Mouse (Mus musculus) ES-CJ7 (cell line): ENCODE measurements around the gene Casq2.

Source experiments
- DNase-seq: peaks from one replicate; pipeline ENCODE4 v3.0.0; 2011; ENCODE audit warnings: low read depth, low spot score

Casq2 gene

DNA sequence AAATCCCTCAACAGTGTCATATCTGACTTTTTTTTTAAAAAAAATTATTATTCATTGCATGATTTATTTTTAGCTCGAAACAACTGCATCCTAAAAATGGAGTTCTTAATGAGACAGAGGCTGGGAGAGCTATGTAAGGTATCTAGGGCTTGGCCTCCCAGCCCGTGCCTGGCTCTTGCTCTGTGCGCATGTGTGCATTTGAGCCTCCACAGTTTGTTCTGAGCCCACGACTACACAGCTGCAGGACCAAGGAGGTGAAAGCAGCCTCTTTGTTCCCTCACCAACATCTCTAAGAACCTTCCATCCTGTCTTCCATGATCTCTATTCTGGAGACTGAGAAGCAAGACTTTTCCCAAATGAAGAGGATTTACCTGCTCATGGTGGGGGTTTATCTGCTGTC is at the start of gene Casq2:
TSS of gene Casq2 (plus strand) at position 133 of the 400 bp plus-strand sequence.
- no peak for DNase-seq

DNA sequence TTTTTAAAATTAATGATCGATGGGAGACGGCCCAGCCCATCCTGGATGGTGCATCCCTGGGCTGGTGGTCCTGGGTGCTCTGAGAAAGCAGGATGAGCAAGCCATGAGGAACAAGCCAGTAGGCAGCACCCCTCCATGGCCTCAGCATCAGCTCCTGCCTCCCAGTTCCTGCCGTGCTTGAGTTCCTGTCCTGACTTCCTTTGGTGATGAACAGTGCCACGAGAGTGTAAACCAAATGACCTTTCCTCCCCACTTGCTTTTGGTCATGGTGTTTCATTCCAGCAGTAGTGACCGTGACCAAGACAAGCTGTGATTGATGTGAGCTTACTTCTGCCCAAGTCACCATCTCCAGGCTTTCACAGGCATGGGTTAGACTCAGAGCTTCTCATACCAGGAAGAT is 48.4 kb upstream of the Casq2 start:
- DNase-seq, result no peak

- no peak for DNase-seq
These were observed 47.6 kb upstream of the Casq2 start for GRCm38 (mm10) chr3:102038608-102039007.

DNA sequence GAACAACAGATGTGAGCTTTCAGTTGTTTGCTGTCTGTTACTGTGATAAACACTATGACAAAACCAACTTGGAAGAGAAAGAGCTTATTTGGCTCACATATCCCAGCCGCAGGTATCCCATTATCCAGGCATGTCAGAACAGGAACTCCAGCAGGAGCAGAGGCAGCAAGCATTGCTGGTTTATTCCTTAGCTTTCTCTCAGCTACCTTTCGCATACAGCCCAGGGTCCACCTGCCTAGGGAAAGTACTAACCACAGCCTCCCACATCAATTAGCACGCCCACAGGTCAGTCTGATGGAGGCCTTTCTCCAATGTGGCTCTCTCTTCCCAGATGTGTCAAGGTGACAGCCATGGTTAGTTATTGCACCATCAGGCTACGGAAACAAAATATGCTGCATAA is 44.6 kb upstream of the Casq2 start:
- no peak for DNase-seq

- peak; percentile 27 for DNase-seq
These were observed 41.1 kb upstream of the Casq2 start for GRCm38 (mm10) chr3:102045071-102045470.

GRCm38 (mm10) chr3:102047532-102047931 is 38.7 kb upstream of the Casq2 start:
- DNase-seq, result no peak

DNA sequence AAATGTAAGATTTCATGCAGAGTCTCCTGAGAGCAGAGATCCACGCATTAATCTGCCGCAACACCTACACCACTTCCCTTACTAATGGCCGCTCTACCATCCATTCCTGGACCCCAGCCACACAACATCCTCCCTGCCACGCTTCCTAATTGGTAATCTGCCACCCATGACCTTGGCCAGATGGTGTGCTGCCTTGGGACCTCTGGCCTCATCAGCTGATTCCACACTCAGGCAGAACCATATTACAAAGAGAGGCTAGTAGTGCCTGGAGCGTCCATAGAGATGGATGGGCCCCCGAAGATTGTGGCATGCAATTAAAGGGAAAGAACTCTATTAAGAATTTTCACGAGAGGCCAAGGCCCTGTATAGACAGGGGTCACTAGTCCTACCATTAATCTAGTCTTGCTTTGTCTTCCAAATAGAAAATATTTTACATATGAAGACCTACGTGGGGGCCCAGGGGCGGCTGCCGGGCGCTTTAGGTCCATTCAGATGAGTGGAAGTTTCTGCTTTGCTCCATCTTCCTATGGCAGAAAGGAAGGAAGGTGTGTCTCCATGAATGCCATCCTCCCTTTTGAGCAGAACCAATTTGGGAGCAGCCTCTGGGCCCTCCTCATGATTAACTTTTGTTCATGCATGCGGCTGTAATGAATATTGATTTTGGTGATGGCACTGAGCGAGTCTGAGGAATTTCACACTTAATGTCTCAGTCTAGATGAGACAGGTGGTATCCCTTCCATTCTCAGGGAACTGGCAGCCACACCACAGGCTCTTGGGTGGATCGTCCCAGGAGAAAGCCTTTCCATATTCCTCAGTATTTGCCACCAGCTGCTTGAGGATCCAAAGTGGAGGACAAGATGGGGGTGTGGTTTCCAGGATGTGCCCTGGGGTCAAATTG is 36.8 kb upstream of the Casq2 start:
- DNase-seq, result peak; percentile 41

GRCm38 (mm10) chr3:102052036-102052435 is 34.2 kb upstream of the Casq2 start:
- DNase-seq, result no peak

GRCm38 (mm10) chr3:102053293-102053692 is 32.9 kb upstream of the Casq2 start:
- DNase-seq, result peak; percentile 28

DNA sequence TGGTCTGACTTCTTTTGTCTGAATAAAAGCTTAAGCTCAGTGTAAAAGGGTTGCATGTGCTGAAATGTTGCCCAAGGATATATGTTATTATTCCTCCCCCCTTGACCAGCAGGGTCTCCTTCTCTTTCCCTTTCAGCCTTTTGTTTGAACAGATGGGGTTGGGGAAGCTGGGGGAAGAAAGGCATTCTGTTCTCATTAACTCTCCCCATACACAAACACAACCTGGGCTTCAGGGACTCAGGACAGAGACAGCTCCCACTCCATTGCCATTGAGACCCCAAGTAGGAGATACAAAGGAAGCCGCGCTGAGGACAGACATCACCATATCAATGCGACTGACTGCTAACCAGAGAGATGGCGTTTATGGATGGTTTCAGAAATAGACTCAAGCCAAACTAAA is 30.3 kb upstream of the Casq2 start:
- DNase-seq, result peak; percentile 11

- DNase-seq, result peak; percentile 68
These were observed 26.1 kb upstream of the Casq2 start for GRCm38 (mm10) chr3:102060065-102060464.

- peak; percentile 85 for DNase-seq
These were observed 24.1 kb upstream of the Casq2 start for GRCm38 (mm10) chr3:102061923-102062670.

DNA sequence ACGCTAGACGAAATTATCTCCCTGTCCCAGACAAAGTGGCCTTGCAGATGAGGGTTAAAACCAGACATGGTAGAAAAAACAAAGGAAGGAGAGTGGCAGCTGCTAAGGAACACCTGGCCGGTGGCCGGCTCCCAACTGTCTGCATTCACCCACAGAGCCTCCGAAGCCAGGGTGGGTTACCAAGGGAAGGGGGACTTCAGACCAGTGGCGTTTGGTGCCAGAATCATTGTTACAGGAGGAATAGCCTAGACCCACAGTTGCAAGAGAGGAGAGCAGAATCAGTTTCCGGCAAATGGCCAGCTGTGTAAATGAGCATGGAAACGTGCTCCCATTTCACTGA is 23.6 kb upstream of the Casq2 start:
- DNase-seq, result no peak

DNA sequence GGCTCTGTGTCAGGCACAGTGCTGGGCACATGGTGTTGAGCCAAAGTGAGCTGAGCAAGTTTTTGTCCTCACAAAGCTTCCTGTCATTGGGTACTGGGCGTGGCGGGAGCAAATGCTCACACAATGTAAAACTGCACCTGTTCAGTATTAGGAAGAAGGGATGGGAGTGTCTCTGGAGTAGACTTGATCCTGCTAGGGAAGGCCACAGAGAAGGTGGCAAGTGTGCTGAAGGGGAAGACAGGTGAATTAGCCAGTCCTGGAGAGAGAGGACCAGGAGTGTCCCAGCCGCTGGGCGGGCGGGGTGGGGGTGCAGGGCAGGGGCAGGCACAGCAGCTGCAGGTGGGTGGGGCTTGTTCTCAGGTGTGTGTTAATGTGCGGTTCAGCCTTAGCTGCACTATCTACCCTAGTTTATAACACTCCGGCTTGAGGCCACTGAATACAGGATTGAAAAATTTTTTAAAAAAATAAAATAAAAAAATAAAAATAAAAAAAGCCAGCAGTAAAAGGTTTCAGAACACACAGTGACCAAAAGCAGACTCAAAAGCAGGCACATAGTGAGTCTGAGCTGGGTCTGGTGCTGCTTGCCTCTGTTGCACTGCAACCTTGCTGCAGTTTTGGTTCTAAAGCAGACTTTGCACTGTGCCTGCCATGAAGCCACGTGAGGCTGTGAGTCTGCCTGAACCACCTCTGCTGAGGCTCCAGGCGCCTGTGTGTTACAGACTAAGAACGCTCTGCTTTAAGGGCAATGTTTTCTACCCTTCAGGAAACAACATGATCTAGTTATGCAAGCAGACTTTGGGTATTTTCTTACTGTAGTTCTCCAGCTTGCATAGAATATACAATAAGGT is 22.7 kb upstream of the Casq2 start:
- DNase-seq, result peak; percentile 33

DNA sequence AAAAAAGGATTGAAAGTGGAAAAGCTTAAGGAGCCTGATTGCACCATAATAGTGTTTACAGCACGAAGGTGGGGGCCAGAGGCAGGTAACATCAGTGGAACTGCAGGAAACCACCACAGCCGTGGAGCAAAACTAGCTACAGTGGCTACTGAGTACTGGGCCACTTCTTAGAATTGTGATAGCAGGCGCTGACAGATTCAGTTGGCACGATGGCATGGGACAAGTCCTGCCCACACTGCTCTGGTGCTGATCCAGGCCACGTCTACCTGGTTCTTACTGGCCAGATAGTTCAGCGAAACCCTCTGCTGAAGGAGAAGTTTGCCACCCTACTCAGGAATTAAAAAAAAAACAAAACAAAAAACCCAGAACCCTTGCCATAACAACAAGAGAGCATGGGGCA is 21.6 kb upstream of the Casq2 start:
- no peak for DNase-seq

GRCm38 (mm10) chr3:102067306-102067705 is 18.9 kb upstream of the Casq2 start:
- peak; percentile 77 for DNase-seq

DNA sequence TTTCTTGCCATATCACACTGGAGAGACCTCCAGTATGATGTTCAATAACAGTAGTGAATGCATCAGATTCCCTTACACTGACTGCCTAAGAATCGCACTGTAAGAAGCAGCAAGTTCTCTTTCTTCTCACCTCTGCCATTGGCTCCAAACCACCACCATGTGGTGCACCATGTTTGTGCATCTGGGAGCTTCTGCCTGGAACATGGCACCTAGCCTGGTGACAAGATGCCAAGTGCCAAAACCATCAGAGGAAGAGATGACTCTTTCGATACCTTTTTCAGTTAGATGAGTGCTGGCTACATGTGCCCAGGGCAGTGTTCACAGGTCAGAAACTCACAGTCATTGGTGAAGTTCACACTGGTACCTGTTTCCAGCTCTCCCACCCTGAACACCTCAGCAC is 18.4 kb upstream of the Casq2 start:
- DNase-seq, result no peak

GRCm38 (mm10) chr3:102069260-102069659 is 17.0 kb upstream of the Casq2 start:
- no peak for DNase-seq

DNA sequence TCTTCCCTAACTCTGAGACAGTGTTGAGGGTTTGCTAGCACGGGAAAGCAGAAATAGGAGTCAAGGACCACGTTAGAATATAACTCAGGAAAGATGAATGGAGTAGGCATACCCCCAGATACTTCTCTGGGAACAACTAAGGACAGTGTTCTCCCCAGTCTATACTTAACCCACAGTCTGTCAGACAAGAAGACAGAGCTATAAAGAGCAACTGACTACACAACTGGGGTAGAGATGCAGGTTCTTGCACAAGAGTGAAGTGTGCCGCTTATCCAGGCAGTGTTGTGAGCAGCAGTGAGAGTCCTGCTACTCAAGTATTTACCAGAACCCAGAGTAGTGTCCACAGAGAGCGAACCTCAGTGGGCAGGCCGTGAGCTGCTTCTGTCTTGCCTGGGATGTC is 16.5 kb upstream of the Casq2 start:
- DNase-seq, result no peak

- DNase-seq, result no peak
These were observed 15.9 kb upstream of the Casq2 start for GRCm38 (mm10) chr3:102070360-102070759.

DNA sequence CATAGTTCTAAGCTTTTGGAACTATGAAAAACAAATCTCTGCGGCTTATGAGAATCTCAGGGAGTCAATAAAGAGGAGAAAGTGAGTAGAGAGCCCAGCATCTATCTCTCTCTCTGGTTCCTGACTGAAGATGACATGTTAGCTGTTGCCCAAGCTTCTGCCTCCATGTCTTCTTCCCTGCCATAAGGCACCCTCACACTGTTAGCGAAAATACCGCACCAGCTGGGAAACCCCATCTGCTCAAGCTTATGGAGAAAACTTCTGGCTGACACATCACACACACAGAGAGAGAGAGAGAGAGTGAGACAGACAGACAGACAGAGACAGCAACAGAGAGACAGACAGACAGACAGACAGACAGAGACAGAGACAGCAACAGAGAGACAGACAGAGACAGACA is 15.2 kb upstream of the Casq2 start:
- no peak for DNase-seq

DNA sequence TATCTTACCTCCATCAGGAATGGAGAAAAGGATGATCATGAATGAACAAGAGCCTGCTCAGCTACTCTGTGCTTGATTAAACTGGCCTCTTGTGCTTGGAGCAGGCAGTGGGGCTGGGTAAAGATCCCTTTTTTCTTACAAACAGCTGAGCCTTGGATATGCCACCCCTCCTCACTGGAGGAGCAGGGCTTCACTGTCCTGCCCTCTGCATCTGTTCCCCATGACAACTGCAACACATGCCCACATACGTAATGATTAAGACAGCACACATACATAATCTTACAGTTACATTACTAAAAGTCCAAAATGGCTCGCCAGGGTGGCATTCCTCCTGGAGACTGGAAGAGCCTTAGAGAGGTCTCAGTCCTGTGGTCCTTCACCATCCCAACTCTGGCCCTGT is 6.8 kb upstream of the Casq2 start:
- DNase-seq, result no peak
